Mouse (Mus musculus) liver, embryonic 11.5 days (tissue): ENCODE results near the gene Usp17lc. TPM values are rescaled to one million over a fixed set of nuclear protein-coding genes. Genes with fewer than 3 reads are reported as not detected.
"Not testable (repeated sequence)": the region's sequence is repeated elsewhere in the genome, so short reads cannot be mapped to it uniquely, and the experiment has no call there.

ENCODE experiments used
- ATAC-seq: fragments of 200-750 bp; cut with Nextera tagmentation; replicated peaks from 2 replicates; pipeline ENCODE4 v1.8.0; 2017; ENCODE audit warnings: moderate number of reproducible peaks, mild to moderate bottlenecking, moderate TSS enrichment, moderate library complexity; ENCODE audit not compliant: low FRiP score
- DNase-seq: peaks from one replicate; pipeline ENCODE4 v3.0.0-alpha.2; 2017; ENCODE audit warnings: low spot score
- H3K27ac ChIP-seq: fragments of 300-500 bp; sonication (generic); 2 replicates; pipeline ENCODE4 v1.5.1; 2014; ENCODE audit warnings: mild to moderate bottlenecking, low read depth, low read length, control low read depth
- H3K27me3 ChIP-seq: fragments of 300-500 bp; sonication (generic); replicated peaks from 2 replicates; pipeline ENCODE4 v1.6.1; 2014; ENCODE audit warnings: low read length, mixed read lengths; ENCODE audit not compliant: control insufficient read depth, insufficient read depth
- H3K36me3 ChIP-seq: fragments of 300-500 bp; sonication (generic); 2 replicates; pipeline ENCODE4 v1.6.1; 2014; ENCODE audit warnings: mild to moderate bottlenecking, low read length, moderate library complexity, mixed read lengths; ENCODE audit not compliant: control insufficient read depth, insufficient read depth
- H3K4me1 ChIP-seq: fragments of 300-500 bp; sonication (generic); replicated peaks from 2 replicates; pipeline ENCODE4 v1.6.1; 2014; ENCODE audit warnings: low read length, mixed read lengths; ENCODE audit not compliant: control insufficient read depth, insufficient read depth
- H3K4me2 ChIP-seq: fragments of 300-500 bp; sonication (generic); 2 replicates; pipeline ENCODE4 v1.6.1; 2014; ENCODE audit warnings: mild to moderate bottlenecking, control low read depth, moderate library complexity
- H3K4me3 ChIP-seq: fragments of 300-500 bp; sonication (generic); 2 replicates; pipeline ENCODE4 v1.5.1; 2014; ENCODE audit warnings: low read depth, low read length, control low read depth
- H3K9ac ChIP-seq: fragments of 300-500 bp; sonication (generic); 2 replicates; pipeline ENCODE4 v1.6.1; 2014; ENCODE audit warnings: low read depth, low read length, control low read depth
- H3K9me3 ChIP-seq: fragments of 300-500 bp; sonication (generic); 2 replicates; pipeline ENCODE4 v1.6.1; 2016; ENCODE audit warnings: low read length, inconsistent platforms, mixed read lengths; ENCODE audit not compliant: control insufficient read depth
- WGBS: fragments of 180-500 bp; shearing (Covaris S2); extraction: QIAGEN DNeasy Blood & Tissue Kit; methylation state at CpG from one replicate; pipeline ENCODE4 v1.1.7; 2014; 5-methylcytosine and 5-hydroxymethylcytosine counted together
- polyA plus RNA-seq: library from polyadenylated mRNA; unstranded; fragments of >200 nt; fragmentation: Nextera tagmentation; extraction: Ambion mirVana; gene quantifications from 2 replicates; pipeline ENCODE4 v1.2.1, GENCODE M21; 2014

Gene Usp17lc
- not detected in 2 replicates for polyA plus RNA-seq

DNA sequence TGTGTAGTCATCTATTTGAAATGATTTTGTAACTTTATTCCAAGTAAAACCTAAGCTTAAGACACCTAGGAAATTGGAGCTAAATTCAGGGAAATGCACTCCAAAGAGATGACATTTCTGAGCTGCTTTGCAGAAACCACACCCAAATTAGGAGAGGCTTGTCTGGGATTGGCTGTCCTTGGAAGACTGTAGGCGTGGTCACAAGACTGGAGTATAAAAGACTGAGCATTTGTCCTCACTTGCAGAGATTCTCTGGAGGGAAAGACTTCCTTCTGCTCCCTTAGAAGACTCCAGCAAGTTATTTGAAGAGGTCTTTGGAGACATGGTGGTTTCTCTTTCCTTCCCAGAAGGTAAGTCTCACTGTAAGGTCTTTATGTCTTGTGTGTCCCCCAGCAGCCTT, at the start of gene Usp17lc:
Usp17lc (plus strand) TSS at position 301 of the 400 bp plus-strand sequence.
- not testable (repeated sequence) for H3K27ac ChIP-seq, H3K9ac ChIP-seq, H3K27me3 ChIP-seq, H3K36me3 ChIP-seq, DNase-seq, H3K4me2 ChIP-seq, H3K4me3 ChIP-seq, ATAC-seq, H3K4me1 ChIP-seq, H3K9me3 ChIP-seq
- 60% methylated on average over 1 of the region's 1 CpGs for WGBS

DNA sequence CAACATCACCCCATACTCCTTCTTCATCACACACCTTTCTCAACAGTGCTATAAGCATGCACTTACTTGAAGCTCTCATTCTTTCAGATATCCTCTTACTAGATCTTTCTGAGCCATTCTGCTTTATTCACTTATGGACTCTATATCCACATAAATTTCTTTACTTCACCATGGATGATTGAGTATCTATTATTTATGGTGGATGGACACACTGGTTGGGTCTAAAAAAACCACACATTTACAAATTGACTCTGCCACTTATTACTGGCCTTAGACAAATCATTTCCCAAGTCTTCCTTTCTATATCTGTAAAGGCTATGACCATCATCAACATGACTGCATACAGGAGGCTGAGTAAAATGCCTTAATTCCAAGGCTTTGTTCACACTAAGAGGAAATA, 28.8 kb upstream of the Usp17lc start, which contains the start of gene Olfr603:
Olfr603 (minus strand) TSS at position 101 of the 400 bp plus-strand sequence.
- H3K9me3 ChIP-seq = no peaks in the 10 kb centered on the region
- no peak within 1 kb of the TSS for H3K9ac ChIP-seq
- H3K27ac ChIP-seq = no peak within 1 kb of the TSS
- no peak within 1 kb of the TSS for H3K4me3 ChIP-seq
- no peaks in the 10 kb centered on the region for H3K36me3 ChIP-seq
- no peaks in the 10 kb centered on the region for H3K4me1 ChIP-seq
- H3K27me3 ChIP-seq = no peaks in the 10 kb centered on the region
- no peak within 1 kb of the TSS for H3K4me2 ChIP-seq
- ATAC-seq (no peak), DNase-seq (no peak)

DNA sequence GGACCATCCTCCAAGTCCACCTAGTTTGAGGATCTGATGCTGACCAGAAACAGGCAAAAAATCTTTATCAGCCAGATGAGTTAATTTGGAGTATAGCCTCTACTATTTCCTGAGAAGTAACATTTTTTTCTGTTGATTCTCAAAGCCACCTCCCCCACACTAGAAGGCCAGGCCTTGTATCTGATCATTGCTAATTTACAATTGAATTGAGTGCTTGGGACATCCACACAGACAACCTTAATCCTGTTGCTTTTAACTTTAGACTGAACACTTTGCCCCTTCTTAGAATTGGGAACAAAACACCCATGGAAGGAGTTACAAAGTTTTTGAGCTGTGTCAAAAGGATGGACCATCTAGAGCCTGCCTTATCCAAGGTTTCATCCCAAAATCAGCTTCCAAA, 17.1 kb upstream of the Usp17lc start:
- no peak overlapping the region for H3K9ac ChIP-seq

DNA sequence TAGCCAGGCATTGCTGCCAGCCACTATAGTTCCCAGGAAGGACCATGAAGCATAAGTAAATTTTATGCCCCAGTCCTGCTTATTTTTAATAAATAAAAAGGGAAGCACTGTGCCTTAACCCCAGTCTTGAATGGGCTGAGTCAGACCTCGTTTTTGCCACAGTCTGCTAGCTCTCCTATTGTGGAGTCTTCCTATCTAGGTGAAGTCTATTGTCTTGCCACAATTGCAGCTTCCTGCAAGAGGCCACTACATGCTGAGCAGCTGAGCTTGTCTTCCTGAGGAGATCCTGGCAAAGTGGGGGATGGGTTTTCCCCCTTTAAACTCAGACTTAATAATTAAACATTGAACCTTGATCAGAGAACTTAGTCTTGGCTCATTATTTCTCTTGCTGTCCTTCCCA, 15.9 kb upstream of the Usp17lc start:
- H3K9me3 ChIP-seq = no peaks in the 10 kb centered on the region
- H3K4me3 ChIP-seq = no peak overlapping the region
- ATAC-seq (no peak), DNase-seq (no peak)
- H3K27me3 ChIP-seq = no peaks in the 10 kb centered on the region
- no peaks in the 10 kb centered on the region for H3K4me1 ChIP-seq
- no peak overlapping the region for H3K9ac ChIP-seq
- H3K4me2 ChIP-seq = no peak overlapping the region
- no peaks in the 10 kb centered on the region for H3K36me3 ChIP-seq
- 4% methylated on average over 1 of the region's 1 CpGs for WGBS
- H3K27ac ChIP-seq = no peak overlapping the region

More for the DNA sequence above, 17.1 kb upstream of the Usp17lc start:
- ATAC-seq (no peak), DNase-seq (no peak)
- no peaks in the 10 kb centered on the region for H3K27me3 ChIP-seq
- no peaks in the 10 kb centered on the region for H3K36me3 ChIP-seq
- H3K4me1 ChIP-seq = no peaks in the 10 kb centered on the region
- H3K9me3 ChIP-seq = no peaks in the 10 kb centered on the region
- H3K27ac ChIP-seq = no peak overlapping the region
- no peak overlapping the region for H3K4me2 ChIP-seq
- H3K4me3 ChIP-seq = no peak overlapping the region

DNA sequence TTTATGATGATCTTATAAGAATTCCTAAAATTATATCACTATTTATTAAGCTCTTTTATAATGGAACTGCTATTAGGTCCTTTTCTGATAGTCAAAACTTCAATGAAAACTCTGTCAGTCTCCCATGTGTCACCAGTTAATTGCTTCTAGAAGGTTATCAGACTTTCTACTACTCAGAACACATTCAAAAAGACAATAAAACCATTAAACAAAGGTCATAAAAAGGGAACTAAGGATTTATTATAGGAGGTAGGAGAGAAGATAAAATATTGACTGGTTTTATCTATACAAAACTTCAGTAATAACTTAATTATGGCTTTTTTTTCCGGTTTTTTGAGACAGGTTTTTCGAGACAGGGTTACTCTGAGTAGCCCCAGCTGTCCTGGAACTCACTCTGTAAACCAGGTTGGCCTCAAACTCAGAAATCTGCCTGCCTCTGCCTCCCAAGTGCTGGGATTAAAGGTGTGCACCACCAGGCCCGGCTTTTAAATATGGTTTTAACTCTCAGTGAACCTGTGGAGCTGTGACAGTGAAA, 8.3 kb upstream of the Usp17lc start:
- not testable (repeated sequence) for H3K9me3 ChIP-seq, DNase-seq, H3K4me3 ChIP-seq, ATAC-seq, H3K9ac ChIP-seq, H3K27me3 ChIP-seq, H3K27ac ChIP-seq, H3K4me1 ChIP-seq, H3K36me3 ChIP-seq, H3K4me2 ChIP-seq
- WGBS = 76% methylated on average over 3 of the region's 3 CpGs

DNA sequence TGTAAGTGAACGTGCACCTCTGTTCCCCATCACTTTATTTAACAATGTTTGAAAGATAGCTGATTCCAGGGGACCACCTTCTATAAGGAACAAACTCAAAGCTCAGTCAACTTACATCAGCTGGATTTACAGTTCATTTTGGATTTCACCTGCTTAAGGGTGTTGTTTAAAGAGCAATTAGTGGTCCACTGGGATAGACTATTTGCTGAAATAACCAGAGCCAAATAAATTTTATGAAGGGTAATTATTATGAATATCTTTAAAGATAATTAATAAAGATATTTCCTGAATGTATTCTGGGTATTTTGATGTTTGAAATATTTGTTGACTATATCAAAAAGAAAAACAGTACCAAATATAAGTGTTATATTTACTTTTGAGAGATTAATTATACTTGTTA, 30.5 kb downstream of the Usp17lc start, which contains the start of gene Olfr605:
Olfr605 (minus strand) TSS at position 101 of the 400 bp plus-strand sequence.
- Histone ChIP-seq H3K27me3 (no peaks in the 10 kb centered on the region), H3K4me2 (no peak within 1 kb of the TSS), H3K9me3 (no peaks in the 10 kb centered on the region), H3K4me3 (no peak within 1 kb of the TSS), H3K36me3 (no peaks in the 10 kb centered on the region), H3K4me1 (no peaks in the 10 kb centered on the region), H3K9ac (no peak within 1 kb of the TSS), H3K27ac (no peak within 1 kb of the TSS)
- 90% methylated on average over 1 of the region's 1 CpGs for WGBS
- DNase-seq (no peak), ATAC-seq (no peak)

DNA sequence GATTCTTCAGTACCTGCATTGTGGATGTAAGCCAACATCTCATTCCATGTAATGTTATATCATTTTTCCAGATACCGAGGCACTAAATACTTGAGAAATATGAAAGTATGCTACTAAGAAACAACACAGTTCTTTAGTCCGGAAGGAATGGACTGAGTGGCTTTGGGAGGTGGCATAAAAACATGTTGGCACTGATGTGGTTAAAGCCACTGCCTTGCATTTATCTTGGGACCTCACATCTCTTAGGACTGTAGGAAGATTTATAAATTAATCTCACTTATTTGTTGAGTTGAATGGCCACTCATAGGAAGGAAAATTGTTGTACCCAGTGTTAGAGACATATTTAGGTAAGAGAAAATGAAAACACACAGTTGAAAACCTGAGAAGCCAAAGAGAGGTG, 33.9 kb downstream of the Usp17lc start, which contains the start of gene Olfr606:
Olfr606 (plus strand) TSS at position 301 of the 400 bp plus-strand sequence.
- no peaks in the 10 kb centered on the region for H3K4me1 ChIP-seq
- H3K27me3 ChIP-seq = no peaks in the 10 kb centered on the region
- no peak within 1 kb of the TSS for H3K27ac ChIP-seq
- no peak within 1 kb of the TSS for H3K9ac ChIP-seq
- no peaks in the 10 kb centered on the region for H3K9me3 ChIP-seq
- DNase-seq = no peak
- H3K36me3 ChIP-seq = no peaks in the 10 kb centered on the region
- H3K4me2 ChIP-seq = no peak within 1 kb of the TSS
- 85% methylated on average over 2 of the region's 2 CpGs for WGBS
- H3K4me3 ChIP-seq = no peak within 1 kb of the TSS
- ATAC-seq = no peak

DNA sequence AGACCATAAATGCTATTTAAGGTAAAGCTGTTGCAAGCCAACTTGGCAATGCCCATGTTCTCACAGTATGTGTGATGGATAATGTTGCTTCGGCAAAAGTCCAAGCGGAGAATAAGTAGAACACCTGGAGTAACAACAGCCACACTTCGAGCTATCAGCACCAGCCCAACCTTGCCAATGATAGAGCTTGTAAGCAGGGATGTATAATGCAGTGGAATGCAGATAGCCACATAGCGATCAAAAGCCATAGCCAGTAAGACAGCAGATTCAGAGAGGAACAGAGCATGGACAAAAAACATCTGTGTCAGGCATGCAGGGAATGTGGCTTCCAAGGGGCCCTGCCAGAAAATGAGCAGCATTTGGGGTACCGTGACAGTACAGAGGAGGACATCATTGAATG, 45.7 kb downstream of the Usp17lc start:
- DNase-seq (no peak), ATAC-seq (no peak)
- no peak overlapping the region for H3K4me2 ChIP-seq
- H3K4me1 ChIP-seq = no peaks in the 10 kb centered on the region
- no peaks in the 10 kb centered on the region for H3K9me3 ChIP-seq
- H3K4me3 ChIP-seq = no peak overlapping the region
- 87% methylated on average over 5 of the region's 5 CpGs for WGBS
- no peak overlapping the region for H3K27ac ChIP-seq
- H3K36me3 ChIP-seq = no peaks in the 10 kb centered on the region
- no peak overlapping the region for H3K9ac ChIP-seq
- no peaks in the 10 kb centered on the region for H3K27me3 ChIP-seq
